Mouse (Mus musculus) brain, embryonic 14.5 days (tissue): Measurements from ENCODE around the gene Tnik.

Source experiments
- CTCF ChIP-seq: fragments of 200-500 bp; IDR thresholded peaks from 2 replicates; pipeline ENCODE4 v1.5.1; 2012; ENCODE audit warnings: inconsistent platforms, mild to moderate bottlenecking, moderate library complexity, borderline replicate concordance; ENCODE audit not compliant: insufficient read depth, insufficient read length; ENCODE audit errors: extremely low read depth
- POLR2A ChIP-seq: fragments of 200-500 bp; IDR thresholded peaks from 2 replicates; pipeline ENCODE4 v1.6.1; 2012; ENCODE audit warnings: mild to moderate bottlenecking, inconsistent platforms, borderline replicate concordance; ENCODE audit not compliant: poor library complexity, insufficient read depth, insufficient read length, severe bottlenecking; ENCODE audit errors: extremely low read depth

- no peak for TF ChIP-seq POLR2A
- no peak for TF ChIP-seq CTCF
These were observed 442.6 kb downstream of the Tnik start for GRCm38 (mm10) chr3:28705522-28706137.
